Mouse (Mus musculus) regulatory T cell (primary cell): ENCODE measurements around the gene Kcnip3.

Experiments used
- in situ Hi-C: fragments of 300-600 bp; cut with MboI, MseI; formaldehyde crosslinking; loops from one replicate; pipeline ENCODE4 v1.15.1; 2025; ENCODE audit warnings: high pct_unique_total_duplicates

The Kcnip3 gene

GRCm38 (mm10) chr2:127518273-127518672, 3.6 kb downstream of the Kcnip3 start:
- in situ Hi-C loops: no loop called here

GRCm38 (mm10) chr2:127517081-127517480, 4.8 kb downstream of the Kcnip3 start:
- in situ Hi-C loops: no loop called here

- in situ Hi-C loops: no loop called here
Observed at GRCm38 (mm10) chr2:127514380-127515124, 7.3 kb downstream of the Kcnip3 start.

GRCm38 (mm10) chr2:127513244-127513643, 8.7 kb downstream of the Kcnip3 start:
- in situ Hi-C loops: no loop called here

- in situ Hi-C loops: no loop called here
Observed at GRCm38 (mm10) chr2:127511426-127511825, 10.5 kb downstream of the Kcnip3 start.

- in situ Hi-C loops: no loop called here
Observed at GRCm38 (mm10) chr2:127507967-127508660, 13.8 kb downstream of the Kcnip3 start.

- in situ Hi-C loops: no loop called here
Observed at GRCm38 (mm10) chr2:127507077-127507774, 14.7 kb downstream of the Kcnip3 start.

GRCm38 (mm10) chr2:127506131-127506632, 15.7 kb downstream of the Kcnip3 start:
- in situ Hi-C loops: no loop called here

GRCm38 (mm10) chr2:127505196-127505595, 16.7 kb downstream of the Kcnip3 start:
- in situ Hi-C loops: no loop called here

- in situ Hi-C loops: no loop called here
Observed at GRCm38 (mm10) chr2:127503751-127504549, 17.9 kb downstream of the Kcnip3 start.

- in situ Hi-C loops: no loop called here
Observed at GRCm38 (mm10) chr2:127501061-127501460, 20.8 kb downstream of the Kcnip3 start.

- in situ Hi-C loops: loop anchor here (5.0 kb wide), 1 partner anchor 36 kb away; no protein-coding TSS in a partner anchor
Observed at GRCm38 (mm10) chr2:127498750-127499149, 23.1 kb downstream of the Kcnip3 start.

GRCm38 (mm10) chr2:127496321-127496720, 25.6 kb downstream of the Kcnip3 start:
- in situ Hi-C loops: loop anchor here (5.0 kb wide), 1 partner anchor 34 kb away; no protein-coding TSS in a partner anchor

GRCm38 (mm10) chr2:127484476-127485170, 37.3 kb downstream of the Kcnip3 start:
- in situ Hi-C loops: loop anchor here (10.0 kb wide), 1 partner anchor 1380 kb away; the partner anchor contains the start of gene Fbln7

GRCm38 (mm10) chr2:127483001-127483400, 38.9 kb downstream of the Kcnip3 start:
- in situ Hi-C loops: loop anchor here (10.0 kb wide), 1 partner anchor 1382 kb away; the partner anchor contains the start of gene Fbln7

GRCm38 (mm10) chr2:127482533-127482911, 39.4 kb downstream of the Kcnip3 start:
- in situ Hi-C loops: loop anchor here (10.0 kb wide), 1 partner anchor 1382 kb away; the partner anchor contains the start of gene Fbln7

- in situ Hi-C loops: loop anchor here (10.0 kb wide), 1 partner anchor 1383 kb away; the partner anchor contains the start of gene Fbln7
Observed at GRCm38 (mm10) chr2:127481841-127482532, 39.9 kb downstream of the Kcnip3 start.

- in situ Hi-C loops: loop anchor here (10.0 kb wide), 1 partner anchor 1385 kb away; the partner anchor contains the start of gene Fbln7
Observed at GRCm38 (mm10) chr2:127479763-127480162, 42.1 kb downstream of the Kcnip3 start.

GRCm38 (mm10) chr2:127479210-127479609, 42.7 kb downstream of the Kcnip3 start:
- in situ Hi-C loops: no loop called here

- in situ Hi-C loops: no loop called here
Observed at GRCm38 (mm10) chr2:127472279-127472678, 49.6 kb downstream of the Kcnip3 start.
